Mouse (Mus musculus) forebrain, embryonic 16.5 days (tissue): Measurements from ENCODE around the gene Lias. TPM values are rescaled to one million over a fixed set of nuclear protein-coding genes. Genes with fewer than 3 reads are reported as not detected.

Experiments
- ATAC-seq: fragments of 200-750 bp; cut with Nextera tagmentation; 2 replicates; pipeline ENCODE4 v1.8.0; 2017; ENCODE audit warnings: mild to moderate bottlenecking, moderate library complexity
- H3K27ac ChIP-seq: fragments of 300-500 bp; sonication (generic); 2 replicates; pipeline ENCODE4 v1.5.1; 2014; ENCODE audit warnings: low read length, control low read depth
- H3K27me3 ChIP-seq: fragments of 300-500 bp; sonication (generic); replicated peaks from 2 replicates; pipeline ENCODE4 v1.6.1; 2014; ENCODE audit warnings: low read length; ENCODE audit not compliant: control insufficient read depth, insufficient read depth
- H3K36me3 ChIP-seq: fragments of 300-500 bp; sonication (generic); 2 replicates; pipeline ENCODE4 v1.6.1; 2014; ENCODE audit not compliant: control insufficient read depth, insufficient read depth
- H3K4me1 ChIP-seq: fragments of 300-500 bp; sonication (generic); replicated peaks from 2 replicates; pipeline ENCODE4 v1.6.1; 2014; ENCODE audit warnings: low read length; ENCODE audit not compliant: control insufficient read depth, insufficient read depth
- H3K4me2 ChIP-seq: fragments of 300-500 bp; sonication (generic); 2 replicates; pipeline ENCODE4 v1.6.1; 2014; ENCODE audit warnings: mild to moderate bottlenecking, low read length, control low read depth
- H3K4me3 ChIP-seq: fragments of 300-500 bp; sonication (generic); replicated peaks from 2 replicates; pipeline ENCODE4 v1.5.1; 2014; ENCODE audit warnings: mild to moderate bottlenecking, low read length, control low read depth
- H3K9ac ChIP-seq: fragments of 300-500 bp; sonication (generic); replicated peaks from 2 replicates; pipeline ENCODE4 v1.6.1; 2014; ENCODE audit warnings: low read depth, low read length, control low read depth
- H3K9me3 ChIP-seq: fragments of 300-500 bp; sonication (generic); 2 replicates; pipeline ENCODE4 v1.6.1; 2016; ENCODE audit warnings: low read length; ENCODE audit not compliant: control insufficient read depth
- WGBS: fragments of 180-500 bp; shearing (Covaris S2); extraction: QIAGEN DNeasy Blood & Tissue Kit; methylation state at CpG from one replicate; pipeline ENCODE4 v1.1.7; 2014; 5-methylcytosine and 5-hydroxymethylcytosine counted together
- polyA plus RNA-seq: library from polyadenylated mRNA; unstranded; fragments of >200 nt; fragmentation: Nextera tagmentation; extraction: Ambion mirVana; gene quantifications from 2 replicates; pipeline ENCODE4 v1.2.1, GENCODE M21; 2015

Lias gene
- polyA plus RNA-seq, 1 experiment from 2014 or later: 67.1 TPM

DNA sequence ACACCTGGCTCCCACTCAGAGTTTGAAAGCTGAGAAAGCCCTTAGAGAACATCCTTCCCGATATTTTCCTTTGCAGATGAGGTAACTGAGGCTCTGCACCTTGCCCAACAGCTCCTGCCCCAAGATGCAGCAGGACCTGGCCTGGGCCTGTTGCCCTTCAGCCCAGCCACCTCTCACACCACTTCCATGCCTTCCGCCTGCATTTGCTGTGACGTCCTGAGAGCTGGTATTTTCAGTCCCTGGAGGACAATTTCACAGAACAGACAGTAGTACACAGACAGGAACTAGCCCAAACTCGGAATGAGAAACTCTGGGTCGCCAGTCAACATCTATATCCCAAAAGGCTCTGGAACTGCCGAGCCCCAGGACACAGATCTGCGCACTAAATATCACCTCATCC, 16.6 kb upstream of the Lias start:
- H3K9me3 ChIP-seq: no peaks in the 10 kb centered on the region
- H3K36me3 ChIP-seq: no peaks in the 10 kb centered on the region
- H3K27me3 ChIP-seq: no peaks in the 10 kb centered on the region
- no peak overlapping the region for H3K4me2 ChIP-seq
- H3K4me3 ChIP-seq: no peak overlapping the region
- 87% methylated on average over 7 of the region's 7 CpGs for WGBS
- H3K9ac ChIP-seq: no peak overlapping the region
- H3K27ac ChIP-seq: no peak overlapping the region
- no peak for ATAC-seq
- H3K4me1 ChIP-seq: no peaks in the 10 kb centered on the region

DNA sequence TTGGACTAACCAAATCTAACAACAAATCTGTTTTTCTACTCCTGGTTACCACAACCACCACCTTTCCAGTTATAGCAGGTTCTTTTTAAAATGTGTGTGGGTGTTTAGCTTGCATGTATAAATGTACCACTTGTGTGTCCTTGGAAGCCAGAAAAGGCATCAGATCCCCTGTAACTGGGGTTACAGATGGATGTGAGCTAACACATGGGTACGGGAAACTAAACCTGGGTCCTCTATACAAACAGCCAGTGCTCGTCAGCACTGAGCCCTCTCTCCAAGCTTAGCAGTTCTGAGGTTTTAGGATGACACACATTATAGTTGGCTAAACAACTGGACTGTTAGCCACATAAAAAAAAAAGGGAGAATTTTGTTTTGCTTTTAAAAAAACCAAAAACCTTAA, 5.6 kb upstream of the Lias start:
- H3K4me1 ChIP-seq: peaks cover 15% of the 10 kb centered on the region
- no peaks in the 10 kb centered on the region for H3K27me3 ChIP-seq
- H3K9me3 ChIP-seq: no peaks in the 10 kb centered on the region
- no peak for ATAC-seq
- H3K9ac ChIP-seq: no peak overlapping the region
- H3K27ac ChIP-seq: no peak overlapping the region
- 77% methylated on average over 2 of the region's 2 CpGs for WGBS
- H3K4me3 ChIP-seq: no peak overlapping the region
- peaks cover 15% of the 10 kb centered on the region; the same call in 1 of the 2 replicates for H3K36me3 ChIP-seq
- H3K4me2 ChIP-seq: no peak overlapping the region

DNA sequence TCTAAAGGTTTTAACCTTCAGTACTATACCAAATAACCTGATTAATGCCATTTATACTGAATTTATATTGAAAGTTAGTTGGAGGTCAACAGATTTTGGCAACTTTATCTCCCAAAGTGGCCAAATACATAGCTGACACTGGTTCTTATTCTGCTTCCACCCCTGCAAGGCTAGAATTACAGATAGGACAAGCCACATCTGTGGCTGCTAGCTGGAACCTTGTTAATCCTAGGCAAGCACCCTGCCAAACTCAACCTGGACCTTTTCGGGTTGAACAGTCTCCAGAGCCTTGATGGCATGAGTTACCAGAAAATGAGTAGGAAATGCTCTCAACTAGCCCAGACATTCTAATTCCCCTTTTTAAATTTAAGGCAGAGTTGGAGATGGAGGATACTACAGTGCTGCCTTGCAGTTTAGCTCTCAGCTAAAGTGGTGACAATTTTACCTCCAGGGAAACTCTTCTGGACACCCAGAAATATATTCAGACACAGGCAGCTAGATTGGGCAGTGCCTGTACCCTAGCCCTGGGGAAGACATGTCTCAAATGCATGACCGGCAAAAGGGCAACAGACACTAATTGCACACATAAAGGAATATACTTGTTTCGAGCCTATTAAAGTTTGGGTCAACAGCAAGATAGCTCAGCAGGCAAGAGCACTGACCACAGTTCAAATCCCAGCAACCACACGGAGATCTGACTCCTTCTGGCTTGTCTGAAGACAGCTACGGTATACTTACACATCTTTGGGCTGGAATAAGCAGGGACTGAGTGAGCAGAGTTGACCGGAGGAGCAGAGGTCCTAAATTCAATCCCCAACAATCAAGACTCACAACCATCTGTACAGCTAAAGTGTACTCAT, 4.1 kb upstream of the Lias start:
- H3K27me3 ChIP-seq: no peaks in the 10 kb centered on the region
- peaks cover 15% of the 10 kb centered on the region for H3K4me1 ChIP-seq
- WGBS: 77% methylated on average over 6 of the region's 6 CpGs
- no peak overlapping the region for H3K4me3 ChIP-seq
- no peak overlapping the region for H3K27ac ChIP-seq
- no peak for ATAC-seq
- H3K9me3 ChIP-seq: no peaks in the 10 kb centered on the region
- no peak overlapping the region for H3K4me2 ChIP-seq
- no peak overlapping the region for H3K9ac ChIP-seq
- H3K36me3 ChIP-seq: peaks cover 15% of the 10 kb centered on the region; the same call in 1 of the 2 replicates

DNA sequence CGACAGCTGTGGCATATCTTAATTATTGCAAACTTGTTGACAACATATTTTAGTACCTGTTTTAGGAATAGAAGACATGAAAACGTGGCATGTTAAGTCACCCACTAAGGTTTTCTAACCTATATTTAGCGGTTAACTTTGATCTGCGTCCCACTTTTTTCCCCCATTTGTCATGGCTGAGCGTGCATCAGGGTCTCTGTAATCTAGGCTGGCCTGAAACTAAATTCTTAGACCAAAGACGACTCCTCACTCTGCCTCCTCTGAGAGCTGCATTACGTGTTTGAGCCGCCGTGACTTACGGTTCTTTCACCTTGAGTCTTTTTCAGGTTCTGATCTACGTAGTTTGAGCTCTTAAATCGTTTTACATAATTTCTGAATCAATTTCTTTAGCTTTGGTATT, 456 bp downstream of the Lias start:
- peak overlapping the region; percentile 75 for H3K9ac ChIP-seq
- peak; percentile 29 for ATAC-seq
- H3K4me3 ChIP-seq: peak overlapping the region; percentile 57
- peaks cover 20% of the 10 kb centered on the region; the same call in 1 of the 2 replicates for H3K36me3 ChIP-seq
- peaks cover 20% of the 10 kb centered on the region for H3K4me1 ChIP-seq
- WGBS: 2% methylated on average over 12 of the region's 12 CpGs
- H3K27me3 ChIP-seq: no peaks in the 10 kb centered on the region
- H3K27ac ChIP-seq: peak overlapping the region; percentile 65; the same call in 1 of the 2 replicates
- H3K9me3 ChIP-seq: no peaks in the 10 kb centered on the region
- H3K4me2 ChIP-seq: peak overlapping the region; percentile 91

DNA sequence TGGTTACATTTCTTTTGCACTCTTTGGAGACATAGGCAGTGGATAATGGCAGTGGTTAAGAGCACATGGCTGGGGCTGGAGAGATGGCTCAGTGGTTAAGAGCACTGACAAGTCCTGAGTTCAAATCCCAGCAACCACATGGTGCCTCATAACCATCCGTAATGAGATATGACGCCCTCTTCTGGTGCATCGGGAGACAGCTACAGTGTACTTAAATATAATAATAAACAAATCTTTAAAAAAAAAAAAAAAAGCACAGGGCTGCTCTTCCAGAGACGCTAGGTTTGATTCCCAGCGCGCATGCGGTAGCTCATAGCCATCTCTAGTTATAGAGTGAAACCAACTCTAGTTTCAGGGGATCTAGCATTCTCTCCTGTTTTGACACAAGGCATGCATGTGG, 3.1 kb downstream of the Lias start:
- WGBS: 91% methylated on average over 7 of the region's 7 CpGs
- H3K4me1 ChIP-seq: peaks cover 15% of the 10 kb centered on the region
- H3K27me3 ChIP-seq: no peaks in the 10 kb centered on the region
- no peaks in the 10 kb centered on the region for H3K9me3 ChIP-seq
- ATAC-seq: no peak
- no peak overlapping the region for H3K4me2 ChIP-seq
- H3K27ac ChIP-seq: no peak overlapping the region
- no peak overlapping the region for H3K9ac ChIP-seq
- H3K36me3 ChIP-seq: peaks cover 11% of the 10 kb centered on the region
- no peak overlapping the region for H3K4me3 ChIP-seq

DNA sequence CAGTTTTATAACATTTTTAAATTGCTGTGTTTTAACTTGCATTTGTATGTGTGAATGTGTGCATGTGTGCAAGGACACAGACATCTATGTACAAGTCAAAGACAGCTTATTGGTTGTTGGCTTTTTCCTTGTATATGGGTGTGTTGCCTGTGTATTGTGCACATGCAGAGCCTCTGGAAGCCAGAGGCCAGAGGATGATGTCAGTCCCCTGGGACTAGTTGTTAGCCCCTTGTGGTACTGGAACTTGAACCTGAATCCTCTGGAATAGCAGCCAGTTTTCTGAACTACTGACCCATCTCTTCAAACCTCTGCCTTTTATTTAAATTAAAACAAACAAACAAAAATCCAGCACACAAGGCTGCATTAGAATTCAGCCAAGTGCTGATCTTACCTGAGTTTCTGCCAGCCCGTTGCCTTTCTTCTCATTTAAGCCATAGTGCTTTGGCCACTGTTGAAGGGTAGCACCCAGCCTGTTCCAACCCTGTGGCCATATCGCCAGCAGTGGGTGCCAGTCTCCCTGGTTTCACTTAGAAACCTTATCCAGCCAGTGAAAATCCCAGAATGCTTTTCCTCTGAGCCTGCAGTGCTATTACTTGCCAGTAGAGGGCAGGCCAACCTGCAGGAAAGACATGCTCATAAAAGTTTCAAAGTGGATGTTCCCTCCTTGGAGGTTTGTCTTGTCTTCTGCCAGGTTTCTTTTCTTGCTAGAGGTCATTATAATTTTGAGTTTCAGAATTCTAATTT, 10.1 kb downstream of the Lias start:
- Histone ChIP-seq H3K9ac (no peak overlapping the region), H3K36me3 (peaks cover 35% of the 10 kb centered on the region), H3K4me2 (no peak overlapping the region), H3K4me3 (no peak overlapping the region), H3K27me3 (no peaks in the 10 kb centered on the region), H3K4me1 (no peaks in the 10 kb centered on the region), H3K9me3 (no peaks in the 10 kb centered on the region), H3K27ac (no peak overlapping the region)
- 24% methylated on average over 2 of the region's 2 CpGs for WGBS
- peak; percentile 69; the same call in 1 of the 2 replicates for ATAC-seq

DNA sequence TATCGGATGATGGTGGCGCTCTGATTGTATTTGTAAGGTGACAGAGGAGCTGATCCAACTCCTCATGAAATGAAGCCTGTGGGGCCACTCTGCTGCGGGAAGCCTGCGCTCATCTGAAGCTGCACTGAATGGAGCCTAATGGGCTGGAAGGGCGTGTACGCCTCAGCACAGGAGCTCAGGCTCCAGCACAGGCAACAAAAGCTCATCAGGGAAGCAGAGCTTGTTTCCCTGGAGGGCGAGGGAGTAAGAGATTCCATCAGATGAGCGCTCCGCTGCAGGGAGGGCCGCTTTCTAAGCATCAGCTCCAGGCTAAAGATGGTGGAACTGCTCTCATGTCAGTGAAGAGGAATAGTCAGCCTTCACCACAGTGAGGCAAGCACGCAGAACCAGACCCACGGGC, 16.7 kb downstream of the Lias start:
- Histone ChIP-seq H3K4me2 (no peak overlapping the region), H3K9me3 (no peaks in the 10 kb centered on the region), H3K36me3 (peaks cover 29% of the 10 kb centered on the region), H3K27me3 (no peaks in the 10 kb centered on the region), H3K9ac (no peak overlapping the region), H3K27ac (no peak overlapping the region), H3K4me1 (no peaks in the 10 kb centered on the region), H3K4me3 (no peak overlapping the region)
- WGBS: 13% methylated on average over 12 of the region's 12 CpGs
- no peak for ATAC-seq

DNA sequence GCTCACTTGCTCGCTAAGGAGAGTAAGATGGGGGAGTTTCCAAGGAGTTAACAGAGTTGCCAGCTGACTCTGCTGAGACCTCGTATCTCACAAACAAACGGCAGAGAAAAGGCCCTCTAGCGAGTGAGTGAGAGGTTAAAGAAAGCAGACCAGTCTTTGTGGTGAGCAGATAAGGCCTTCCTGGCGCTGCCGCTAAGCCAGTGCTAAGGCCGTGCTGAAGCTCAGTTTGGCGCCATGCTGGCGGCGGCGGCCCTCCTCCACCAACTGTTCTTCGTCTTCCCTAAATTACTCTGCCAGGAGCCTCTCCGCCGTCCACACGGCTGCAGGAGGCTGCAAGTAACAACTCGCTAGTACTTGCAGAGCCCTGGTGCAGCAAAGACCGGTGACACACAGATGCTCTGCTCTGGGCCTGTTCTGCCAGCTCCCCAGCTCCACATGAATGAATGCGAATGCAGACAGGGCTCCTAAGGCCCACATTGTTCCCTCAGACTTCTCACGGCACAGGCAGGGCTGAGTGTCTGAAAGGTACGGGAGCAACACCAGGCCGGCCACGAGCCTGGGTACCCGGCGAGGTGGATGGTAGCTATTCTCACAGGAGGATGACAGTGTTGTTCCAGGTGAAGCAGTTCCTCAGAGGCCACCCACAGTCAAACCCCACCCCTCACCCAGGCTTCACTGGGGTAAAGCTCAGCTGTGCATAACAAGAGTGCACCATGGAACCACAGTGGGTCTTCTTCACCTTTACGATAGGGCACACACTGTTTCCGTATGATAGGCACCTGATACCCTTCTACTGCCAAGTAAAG, 24.6 kb downstream of the Lias start:
- Histone ChIP-seq H3K36me3 (peaks cover 23% of the 10 kb centered on the region), H3K9me3 (no peaks in the 10 kb centered on the region), H3K27me3 (no peaks in the 10 kb centered on the region), H3K4me3 (no peak overlapping the region), H3K4me1 (no peaks in the 10 kb centered on the region; the same call in 1 of the 2 replicates), H3K27ac (no peak overlapping the region), H3K4me2 (no peak overlapping the region), H3K9ac (no peak overlapping the region)
- 18% methylated on average over 26 of the region's 26 CpGs for whole genome bisulfite sequencing
- peak; percentile 55; the same call in 1 of the 2 replicates for ATAC-seq

DNA sequence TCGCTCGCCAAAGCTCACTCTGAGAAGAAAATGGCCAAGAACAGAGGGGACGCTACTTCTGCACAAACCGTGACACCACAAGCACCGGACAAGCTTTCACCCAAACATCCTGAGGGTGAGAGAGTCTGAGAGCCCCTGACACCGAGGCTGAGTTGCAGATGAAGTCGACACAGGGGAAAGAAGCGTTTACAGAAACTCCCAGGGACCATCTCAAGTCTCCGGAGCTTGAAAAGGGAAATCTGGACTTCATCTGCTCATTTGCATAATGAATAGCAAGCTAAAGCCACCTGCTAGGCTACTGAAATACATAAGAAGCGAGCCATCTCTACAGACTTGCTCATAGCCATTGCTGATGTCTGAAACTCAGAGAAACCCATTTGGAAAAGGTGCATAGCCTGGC, 27.8 kb downstream of the Lias start:
- 58% methylated on average over 10 of the region's 10 CpGs for WGBS

More for the DNA sequence above, 27.8 kb downstream of the Lias start:
- no peak overlapping the region for H3K4me2 ChIP-seq
- ATAC-seq: no peak
- H3K4me1 ChIP-seq: no peaks in the 10 kb centered on the region; the same call in 1 of the 2 replicates
- no peaks in the 10 kb centered on the region for H3K27me3 ChIP-seq
- no peak overlapping the region for H3K9ac ChIP-seq
- peaks cover 38% of the 10 kb centered on the region for H3K36me3 ChIP-seq
- no peak overlapping the region for H3K27ac ChIP-seq
- no peak overlapping the region for H3K4me3 ChIP-seq
- H3K9me3 ChIP-seq: no peaks in the 10 kb centered on the region
